Mouse (Mus musculus) liver, adult (tissue): ENCODE measurements around the gene Tmem242.

Source experiments
- GATA4 ChIP-seq: IDR thresholded peaks from 2 replicates; pipeline ENCODE4 v1.6.1; 2014; ENCODE audit warnings: mild to moderate bottlenecking, low read length; ENCODE audit not compliant: insufficient replicate concordance

The Tmem242 gene

GRCm38 (mm10) chr17:5424156-5424555 is 15.9 kb downstream of the Tmem242 start:
- TF ChIP-seq GATA4: no peak

GRCm38 (mm10) chr17:5421835-5422234 is 18.2 kb downstream of the Tmem242 start:
- TF ChIP-seq GATA4: no peak

GRCm38 (mm10) chr17:5419771-5420518 is 20.1 kb downstream of the Tmem242 start:
- no peak for TF ChIP-seq GATA4

GRCm38 (mm10) chr17:5419056-5419455 is 21.0 kb downstream of the Tmem242 start:
- no peak for TF ChIP-seq GATA4

GRCm38 (mm10) chr17:5418545-5418944 is 21.5 kb downstream of the Tmem242 start, which contains the start of gene Ldhal6b:
Ldhal6b (minus strand) TSS chr17:5418767.
- TF ChIP-seq GATA4: no peak

- TF ChIP-seq GATA4: no peak
Measured at GRCm38 (mm10) chr17:5416518-5416917, 23.5 kb downstream of the Tmem242 start.

- TF ChIP-seq GATA4: no peak
Measured at GRCm38 (mm10) chr17:5414041-5414440, 26.0 kb downstream of the Tmem242 start.

GRCm38 (mm10) chr17:5413350-5413749 is 26.7 kb downstream of the Tmem242 start:
- TF ChIP-seq GATA4: no peak

- no peak for TF ChIP-seq GATA4
Measured at GRCm38 (mm10) chr17:5412740-5413139, 27.3 kb downstream of the Tmem242 start.

GRCm38 (mm10) chr17:5412301-5412700 is 27.8 kb downstream of the Tmem242 start:
- TF ChIP-seq GATA4: no peak

- TF ChIP-seq GATA4: no peak
Measured at GRCm38 (mm10) chr17:5411205-5411604, 28.9 kb downstream of the Tmem242 start.

- no peak for TF ChIP-seq GATA4
Measured at GRCm38 (mm10) chr17:5410336-5410735, 29.7 kb downstream of the Tmem242 start.

GRCm38 (mm10) chr17:5407030-5407429 is 33.0 kb downstream of the Tmem242 start:
- no peak for TF ChIP-seq GATA4

- no peak for TF ChIP-seq GATA4
Measured at GRCm38 (mm10) chr17:5406566-5406965, 33.5 kb downstream of the Tmem242 start.

GRCm38 (mm10) chr17:5403885-5404284 is 36.2 kb downstream of the Tmem242 start:
- no peak for TF ChIP-seq GATA4

GRCm38 (mm10) chr17:5402624-5403023 is 37.4 kb downstream of the Tmem242 start:
- TF ChIP-seq GATA4: no peak

- no peak for TF ChIP-seq GATA4
Measured at GRCm38 (mm10) chr17:5402069-5402468, 38.0 kb downstream of the Tmem242 start.
